Mouse (Mus musculus) embryonic facial prominence, embryonic 14.5 days (tissue): Measurements from ENCODE around the gene Tlnrd1. TPM values are rescaled to one million over a fixed set of nuclear protein-coding genes. Genes with fewer than 3 reads are reported as not detected.

Experiments
- ATAC-seq: fragments of 200-750 bp; cut with Nextera tagmentation; 2 replicates; pipeline ENCODE4 v1.8.0; 2017; ENCODE audit warnings: low read depth, moderate number of reproducible peaks, moderate TSS enrichment
- DNase-seq: peaks from one replicate; pipeline ENCODE4 v3.0.0-alpha.2; 2015; ENCODE audit warnings: low spot score
- H3K27ac ChIP-seq: fragments of 300-500 bp; sonication (generic); replicated peaks from 2 replicates; pipeline ENCODE4 v1.5.1; 2014; ENCODE audit warnings: low read depth, mild to moderate bottlenecking, low read length, moderate library complexity
- H3K27me3 ChIP-seq: fragments of 300-500 bp; sonication (generic); replicated peaks from 2 replicates; pipeline ENCODE4 v1.6.1; 2014; ENCODE audit warnings: low read length; ENCODE audit not compliant: control insufficient read depth, insufficient read depth
- H3K36me3 ChIP-seq: fragments of 300-500 bp; sonication (generic); 2 replicates; pipeline ENCODE4 v1.6.1; 2014; ENCODE audit warnings: low read length, mixed read lengths; ENCODE audit not compliant: control insufficient read depth, insufficient read depth
- H3K4me1 ChIP-seq: fragments of 300-500 bp; sonication (generic); 2 replicates; pipeline ENCODE4 v1.6.1; 2014; ENCODE audit warnings: antibody characterized with exemption, low read length; ENCODE audit not compliant: control insufficient read depth, insufficient read depth
- H3K4me2 ChIP-seq: fragments of 300-500 bp; sonication (generic); 2 replicates; pipeline ENCODE4 v1.6.1; 2014; ENCODE audit warnings: low read depth, mild to moderate bottlenecking, low read length, moderate library complexity, mixed read lengths
- H3K4me3 ChIP-seq: fragments of 300-500 bp; sonication (generic); 2 replicates; pipeline ENCODE4 v1.5.1; 2014; ENCODE audit warnings: low read depth, mild to moderate bottlenecking, low read length
- H3K9ac ChIP-seq: fragments of 300-500 bp; sonication (generic); 2 replicates; pipeline ENCODE4 v1.6.1; 2014; ENCODE audit warnings: low read depth, mild to moderate bottlenecking, low read length, moderate library complexity, mixed read lengths
- H3K9me3 ChIP-seq: fragments of 300-500 bp; sonication (generic); 2 replicates; pipeline ENCODE4 v1.6.1; 2016; ENCODE audit warnings: low read length; ENCODE audit not compliant: control insufficient read depth
- WGBS: fragments of 180-500 bp; shearing (Covaris S2); extraction: QIAGEN DNeasy Blood & Tissue Kit; methylation state at CpG from one replicate; pipeline ENCODE4 v1.1.7; 2014; 5-methylcytosine and 5-hydroxymethylcytosine counted together
- polyA plus RNA-seq: library from polyadenylated mRNA; unstranded; fragments of >200 nt; fragmentation: Nextera tagmentation; extraction: Ambion mirVana; gene quantifications from 2 replicates; pipeline ENCODE4 v1.2.1, GENCODE M21; 2014

Tlnrd1 gene
- polyA plus RNA-seq, 1 experiment from 2014 or later = 14.9 TPM

- WGBS = 74% methylated on average over 5 of the region's 5 CpGs
- H3K4me2 ChIP-seq = no peak overlapping the region
- no peak overlapping the region for H3K9ac ChIP-seq
- DNase-seq = no peak
- H3K36me3 ChIP-seq = peaks cover 36% of the 10 kb centered on the region
- no peaks in the 10 kb centered on the region for H3K4me1 ChIP-seq
- no peak overlapping the region for H3K4me3 ChIP-seq
- peaks cover 9% of the 10 kb centered on the region for H3K9me3 ChIP-seq
- no peak overlapping the region for H3K27ac ChIP-seq
- H3K27me3 ChIP-seq = no peaks in the 10 kb centered on the region
- no peak for ATAC-seq
Observed at GRCm38 (mm10) chr7:83902296-83903145, 18.4 kb upstream of the Tlnrd1 start.

GRCm38 (mm10) chr7:83901425-83901824 lies 17.3 kb upstream of the Tlnrd1 start:
- ATAC-seq (no peak), DNase-seq (no peak)
- H3K27ac ChIP-seq = no peak overlapping the region
- H3K27me3 ChIP-seq = no peaks in the 10 kb centered on the region
- peaks cover 44% of the 10 kb centered on the region for H3K36me3 ChIP-seq
- H3K9ac ChIP-seq = no peak overlapping the region
- H3K4me1 ChIP-seq = no peaks in the 10 kb centered on the region
- H3K4me2 ChIP-seq = no peak overlapping the region
- peaks cover 6% of the 10 kb centered on the region for H3K9me3 ChIP-seq
- WGBS = 76% methylated on average over 4 of the region's 4 CpGs
- H3K4me3 ChIP-seq = no peak overlapping the region

GRCm38 (mm10) chr7:83900519-83900918 lies 16.4 kb upstream of the Tlnrd1 start:
- DNase-seq = no peak
- H3K27me3 ChIP-seq = no peaks in the 10 kb centered on the region
- H3K4me3 ChIP-seq = no peak overlapping the region
- no peak overlapping the region for H3K4me2 ChIP-seq
- H3K36me3 ChIP-seq = peaks cover 53% of the 10 kb centered on the region
- H3K9me3 ChIP-seq = no peaks in the 10 kb centered on the region
- no peaks in the 10 kb centered on the region for H3K4me1 ChIP-seq
- H3K27ac ChIP-seq = no peak overlapping the region
- H3K9ac ChIP-seq = no peak overlapping the region
- no peak for ATAC-seq
- 76% methylated on average over 3 of the region's 3 CpGs for WGBS

GRCm38 (mm10) chr7:83898267-83898666 lies 14.2 kb upstream of the Tlnrd1 start:
- ATAC-seq = no peak
- no peak overlapping the region for H3K4me3 ChIP-seq
- H3K4me1 ChIP-seq = peaks cover 7% of the 10 kb centered on the region; the same call in 1 of the 2 replicates
- H3K9me3 ChIP-seq = no peaks in the 10 kb centered on the region
- peaks cover 65% of the 10 kb centered on the region for H3K36me3 ChIP-seq
- no peak overlapping the region for H3K27ac ChIP-seq
- no peaks in the 10 kb centered on the region for H3K27me3 ChIP-seq
- no peak for DNase-seq
- H3K9ac ChIP-seq = no peak overlapping the region
- H3K4me2 ChIP-seq = no peak overlapping the region
- 94% methylated on average over 11 of the region's 11 CpGs for WGBS

GRCm38 (mm10) chr7:83896077-83896740 lies 12.1 kb upstream of the Tlnrd1 start:
- 91% methylated on average over 5 of the region's 5 CpGs for WGBS
- Histone ChIP-seq H3K36me3 (peaks cover 65% of the 10 kb centered on the region), H3K9me3 (no peaks in the 10 kb centered on the region), H3K27me3 (no peaks in the 10 kb centered on the region), H3K4me3 (no peak overlapping the region), H3K9ac (no peak overlapping the region), H3K4me2 (no peak overlapping the region), H3K4me1 (peaks cover 8% of the 10 kb centered on the region; the same call in 1 of the 2 replicates), H3K27ac (no peak overlapping the region)
- ATAC-seq (no peak), DNase-seq (no peak)

GRCm38 (mm10) chr7:83894348-83894747 lies 10.2 kb upstream of the Tlnrd1 start:
- Histone ChIP-seq H3K4me1 (peaks cover 8% of the 10 kb centered on the region; the same call in 1 of the 2 replicates), H3K27me3 (no peaks in the 10 kb centered on the region), H3K9me3 (no peaks in the 10 kb centered on the region), H3K27ac (no peak overlapping the region), H3K4me3 (no peak overlapping the region), H3K4me2 (no peak overlapping the region), H3K9ac (no peak overlapping the region), H3K36me3 (peaks cover 47% of the 10 kb centered on the region)
- 87% methylated on average over 1 of the region's 1 CpGs for WGBS
- no peak for ATAC-seq
- DNase-seq = no peak

- Histone ChIP-seq H3K9ac (peak overlapping the region; percentile 80), H3K27me3 (no peaks in the 10 kb centered on the region), H3K27ac (peak overlapping the region; percentile 89), H3K9me3 (no peaks in the 10 kb centered on the region), H3K4me2 (peak overlapping the region; percentile 71), H3K36me3 (peaks cover 27% of the 10 kb centered on the region), H3K4me3 (peak overlapping the region; percentile 80), H3K4me1 (peaks cover 8% of the 10 kb centered on the region; the same call in 1 of the 2 replicates)
- ATAC-seq (no peak), DNase-seq (no peak)
- under 1% methylated on average over 20 of the region's 21 CpGs for WGBS
Observed at GRCm38 (mm10) chr7:83892333-83892669, 8.2 kb upstream of the Tlnrd1 start.

- Histone ChIP-seq H3K4me2 (peak overlapping the region; percentile 71), H3K36me3 (peaks cover 23% of the 10 kb centered on the region), H3K9me3 (no peaks in the 10 kb centered on the region), H3K4me3 (peak overlapping the region; percentile 80), H3K9ac (peak overlapping the region; percentile 80), H3K4me1 (peaks cover 8% of the 10 kb centered on the region; the same call in 1 of the 2 replicates), H3K27ac (peak overlapping the region; percentile 89), H3K27me3 (no peaks in the 10 kb centered on the region)
- peak; percentile 99 for DNase-seq
- peak; percentile 98 for ATAC-seq
- WGBS = 6% methylated on average over 25 of the region's 44 CpGs
Observed at GRCm38 (mm10) chr7:83891433-83892332, 7.6 kb upstream of the Tlnrd1 start.
